Comparison of ENCODE assay signal across 49 mouse cellular contexts in the genomic region with DNA sequence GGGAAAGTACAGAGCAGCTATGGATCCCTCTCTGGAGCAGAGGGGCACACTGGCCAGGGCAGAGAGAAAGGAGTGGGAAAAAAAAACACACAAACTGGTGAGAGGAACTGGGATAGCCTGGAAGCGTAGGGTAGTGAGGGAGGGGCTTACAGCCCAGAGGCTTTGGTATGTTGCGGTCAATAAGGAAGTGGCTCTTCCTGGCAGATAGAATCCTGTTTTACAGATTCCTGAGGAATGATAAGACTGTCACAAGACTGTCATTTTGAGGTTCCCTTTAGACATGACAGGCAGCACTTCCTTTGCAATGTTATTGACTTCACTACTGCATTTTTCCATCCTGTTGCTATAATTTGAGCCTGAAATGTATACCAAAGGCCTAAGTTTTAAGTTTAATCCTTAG. TPM values are rescaled to one million over a fixed set of nuclear protein-coding genes. Genes with fewer than 3 reads are reported as not detected.
"Had no signal": no experiment of that assay in that cellular context is flagged by ENCODE, and none has a peak within 500 bp of the region (broad histone marks: within the 10 kb centered on the region; RNA-seq: fewer than 3 reads in every experiment).

No protein-coding gene starts in this region.

- H3K36me3 ChIP-seq: heart, embryonic 12.5 days; heart, embryonic 13.5 days; heart, embryonic 15.5 days; hindbrain, embryonic 10.5 days; hindbrain, embryonic 12.5 days; hindbrain, embryonic 13.5 days; hindbrain, embryonic 15.5 days; intestine, embryonic 15.5 days; kidney, embryonic 15.5 days had no signal

- DNase-seq: heart, postnatal 10 days; heart, postnatal 14 days; heart, postnatal 36 days; heart, postnatal 4 days; kidney, adult 11 months; kidney, adult 18-20 months; kidney, adult 2 months; kidney, adult 8-10 months; kidney, adult 9 months; kidney, postnatal 10 days; kidney, postnatal 14 days; kidney, postnatal 25 days; kidney, postnatal 36 days; kidney, postnatal 4 days; layer of hippocampus, adult 9-11 months; layer of hippocampus, postnatal 36 days had no signal

- H3K9me3 ChIP-seq: heart, embryonic 12.5 days; heart, embryonic 13.5 days; heart, embryonic 15.5 days; hindbrain, embryonic 10.5 days; hindbrain, embryonic 12.5 days; hindbrain, embryonic 13.5 days; hindbrain, embryonic 15.5 days; intestine, embryonic 15.5 days; kidney, embryonic 15.5 days had no signal

- H3K4me3 ChIP-seq: heart, embryonic 12.5 days; heart, embryonic 13.5 days; heart, embryonic 15.5 days; hindbrain, embryonic 10.5 days; hindbrain, embryonic 12.5 days; hindbrain, embryonic 13.5 days; hindbrain, embryonic 15.5 days; intestine, embryonic 15.5 days; kidney, embryonic 15.5 days; layer of hippocampus, adult 2 months; left cerebral cortex, adult 2 months had no signal

- H3K27me3 ChIP-seq: heart, embryonic 12.5 days; heart, embryonic 13.5 days; heart, embryonic 15.5 days; hindbrain, embryonic 12.5 days; hindbrain, embryonic 15.5 days; intestine, embryonic 15.5 days had no signal

- H3K9ac ChIP-seq: heart, embryonic 12.5 days; heart, embryonic 13.5 days; heart, embryonic 15.5 days; hindbrain, embryonic 12.5 days; hindbrain, embryonic 13.5 days; hindbrain, embryonic 14.5 days; hindbrain, embryonic 15.5 days; intestine, embryonic 15.5 days; kidney, embryonic 15.5 days had no signal

- H3K27ac ChIP-seq: heart, embryonic 13.5 days; heart, embryonic 15.5 days; hindbrain, embryonic 10.5 days; hindbrain, embryonic 12.5 days; hindbrain, embryonic 13.5 days; hindbrain, embryonic 14.5 days; hindbrain, embryonic 15.5 days; hindbrain, postnatal 0 days; intestine, embryonic 15.5 days; kidney, embryonic 15.5 days; kidney, postnatal 0 days; layer of hippocampus, adult 2 months; left cerebral cortex, adult 2 months had no signal

- H3K4me1 ChIP-seq: heart, embryonic 12.5 days; heart, embryonic 13.5 days; heart, embryonic 15.5 days; hindbrain, embryonic 10.5 days; hindbrain, embryonic 12.5 days; hindbrain, embryonic 13.5 days; hindbrain, embryonic 15.5 days; intestine, embryonic 15.5 days; kidney, embryonic 15.5 days had no signal

RNA-seq across cellular contexts. Expression of gene Trap1a, which starts 7.7 kb away (rescaled TPM):
- total RNA-seq: heart, postnatal 10 days; heart, postnatal 14 days; heart, postnatal 25 days; heart, postnatal 36 days; heart, postnatal 4 days; hematopoietic stem cell, adult 5-6 weeks; hindbrain, postnatal 0 days; layer of hippocampus, adult 18-20 months; layer of hippocampus, adult 2 months; layer of hippocampus, adult 8-10 months; layer of hippocampus, postnatal 10 days; layer of hippocampus, postnatal 14 days; layer of hippocampus, postnatal 25 days; layer of hippocampus, postnatal 36 days; left cerebral cortex, adult 18-20 months; left cerebral cortex, adult 2 months; left cerebral cortex, adult 8-10 months had no signal
- polyA plus RNA-seq: heart, embryonic 16.5 days; heart, postnatal 0 days; hindbrain, embryonic 12.5 days; hindbrain, embryonic 13.5 days; hindbrain, embryonic 14.5 days; hindbrain, embryonic 15.5 days; hindbrain, embryonic 16.5 days; hindbrain, postnatal 0 days; inflammation-experienced regulatory T-cells, adult 6 months; intestine, embryonic 14.5 days; intestine, embryonic 15.5 days; intestine, embryonic 16.5 days; intestine, postnatal 0 days; kidney, adult 2 months; kidney, embryonic 14.5 days; kidney, embryonic 16.5 days; kidney, postnatal 0 days; large intestine, adult 2 months had no signal
